ENCODE assay signal across 35 mouse cellular contexts in the genomic region with DNA sequence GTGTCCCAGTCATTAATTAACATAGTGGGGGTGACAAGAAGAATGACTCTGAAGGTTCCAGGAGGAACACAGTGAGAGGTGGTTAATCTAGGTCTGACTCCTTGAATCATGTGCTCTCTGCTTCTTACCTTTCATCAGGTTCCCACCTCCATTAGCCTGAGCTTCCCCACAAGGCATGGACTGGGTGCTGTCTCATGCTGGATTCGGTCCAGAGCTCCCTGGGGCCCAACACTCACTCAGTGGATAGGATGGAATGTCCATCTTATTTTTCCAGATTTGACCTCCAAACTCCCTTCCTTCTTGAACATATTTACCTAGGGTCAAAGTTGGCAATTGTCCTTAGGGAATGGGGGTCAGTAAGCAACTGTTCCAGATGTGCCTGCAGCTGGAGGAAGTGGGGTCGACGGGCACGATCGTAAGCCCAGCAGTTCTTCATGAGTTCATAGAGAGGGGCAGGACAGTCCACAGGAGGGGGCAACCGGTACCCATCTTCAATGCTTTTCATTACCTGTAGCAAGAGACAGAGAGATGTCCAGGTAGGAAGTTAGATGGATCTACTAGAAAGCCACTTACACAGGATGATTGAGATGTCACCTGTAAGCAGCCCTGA. TPM values are rescaled to one million over a fixed set of nuclear protein-coding genes. Genes with fewer than 3 reads are reported as not detected.
DNase-seq lines count a peak whose midpoint lies in the region; ATAC-seq and TF ChIP-seq lines count a peak whose summit lies in the region.
"Had no signal": no experiment of that assay in that cellular context is flagged by ENCODE, and none has a peak within 500 bp of the region (broad histone marks: within the 10 kb centered on the region; RNA-seq: fewer than 3 reads in every experiment).

No protein-coding gene starts in this region.

- H3K36me3 ChIP-seq in heart, embryonic 15.5 days: peaks cover 56% of the 10 kb centered on the region
- peaks cover 46% of the 10 kb centered on the region for H3K36me3 ChIP-seq in myocyte (ENCODE audit: control insufficient read depth, insufficient read depth)

- no peaks in the 10 kb centered on the region for H3K9me3 ChIP-seq in heart, embryonic 15.5 days (replicated peaks)
- H3K9me3 ChIP-seq: embryonic facial prominence, embryonic 12.5 days; forebrain, embryonic 13.5 days; limb, embryonic 13.5 days; midbrain, embryonic 13.5 days had no signal

- peak overlapping the region; percentile 79 for H3K27ac ChIP-seq in heart, embryonic 15.5 days
- H3K27ac ChIP-seq: embryonic facial prominence, embryonic 12.5 days; forebrain, embryonic 13.5 days; hindbrain, embryonic 14.5 days; limb, embryonic 13.5 days; liver, embryonic 14.5 days; midbrain, embryonic 13.5 days had no signal

- H3K4me3 ChIP-seq in heart, embryonic 15.5 days: no peak overlapping the region
- H3K4me3 ChIP-seq in myocyte: no peak overlapping the region
- H3K4me3 ChIP-seq: embryonic facial prominence, embryonic 12.5 days; erythroblast, embryonic 14.5 days; forebrain, embryonic 13.5 days; limb, embryonic 13.5 days; midbrain, embryonic 13.5 days had no signal

- intact Hi-C loops in heart, postnatal 36 days (cut with DNase I): no loop called here

- peak; percentile 94 for DNase-seq in heart, adult 11 months
- DNase-seq in heart, postnatal 36 days: no peak
- DNase-seq in heart, adult 18-20 months: no peak
- DNase-seq in ovary, postnatal 10 days (ENCODE audit: low spot score): peak; percentile 0
- DNase-seq in ovary, postnatal 36 days (ENCODE audit: low spot score): no peak
- no peak for DNase-seq in right cerebral cortex, postnatal 36 days (ENCODE audit: low spot score in 2 of 2)
- DNase-seq: adrenal gland, adult 2 months; cerebellum, adult 18-20 months; cerebellum, postnatal 25 days; kidney, adult 18-20 months; layer of hippocampus, adult 9-11 months; lung, postnatal 10 days; retina, postnatal 1 day; right cerebral cortex, postnatal 25 days; thymus, postnatal 36 days had no signal

- H3K27me3 ChIP-seq in heart, embryonic 15.5 days: no peaks in the 10 kb centered on the region
- no peaks in the 10 kb centered on the region for H3K27me3 ChIP-seq in myocyte (ENCODE audit: control insufficient read depth, insufficient read depth, insufficient read length)
- H3K27me3 ChIP-seq: embryonic facial prominence, embryonic 12.5 days; forebrain, embryonic 13.5 days; limb, embryonic 13.5 days; midbrain, embryonic 13.5 days had no signal

- no peak overlapping the region for H3ac ChIP-seq in myocyte (ENCODE audit: control insufficient read depth, insufficient read length)

- 87% methylated on average over 6 of the region's 6 CpGs for WGBS in heart, embryonic 15.5 days

- H3K9ac ChIP-seq in heart, embryonic 15.5 days: no peak overlapping the region
- H3K9ac ChIP-seq: embryonic facial prominence, embryonic 12.5 days; forebrain, embryonic 13.5 days; hindbrain, embryonic 14.5 days; limb, embryonic 13.5 days; liver, embryonic 14.5 days; midbrain, embryonic 13.5 days had no signal

- peaks cover 72% of the 10 kb centered on the region for H3K4me1 ChIP-seq in heart, embryonic 15.5 days (replicated peaks)
- H3K4me1 ChIP-seq: embryonic facial prominence, embryonic 12.5 days; forebrain, embryonic 13.5 days; midbrain, embryonic 13.5 days had no signal

- TF ChIP-seq POLR2A in myocyte (IDR thresholded peaks at IDR 0.05; ENCODE audit: insufficient read length, low read depth): peak; percentile 54

- H3K79me2 ChIP-seq in myocyte (ENCODE audit: control insufficient read depth, insufficient read depth): peaks cover 11% of the 10 kb centered on the region

- H3K4me2 ChIP-seq in heart, embryonic 15.5 days: no peak overlapping the region
- H3K4me2 ChIP-seq in myocyte (ENCODE audit: low read depth): no peak overlapping the region
- H3K4me2 ChIP-seq: embryonic facial prominence, embryonic 12.5 days; forebrain, embryonic 13.5 days; hindbrain, embryonic 14.5 days; limb, embryonic 13.5 days; midbrain, embryonic 13.5 days had no signal

- no peak for ATAC-seq in heart, embryonic 15.5 days (replicated peaks; ENCODE audit: insufficient number of reproducible peaks, insufficient read depth, low FRiP score, low read depth)
- ATAC-seq: forebrain, embryonic 13.5 days; inflammation-experienced regulatory T-cells, adult 6 months; midbrain, embryonic 13.5 days had no signal

TF ChIP-seq in myocyte, 11 proteins besides CTCF, POLR2A, EP300 and RAD21:
- TF ChIP-seq MYOD1 (IDR thresholded peaks at IDR 0.05; ENCODE audit: control insufficient read depth in 1 of 3, insufficient read length in 2 of 3, low read depth in 2 of 3) (no peak), POLR2AphosphoS2 (IDR thresholded peaks at IDR 0.05; ENCODE audit: insufficient read length, low read depth) (peak; percentile 69)

RNA-seq across cellular contexts. Expression of a gene that starts 10.9 kb away (rescaled TPM):
- total RNA-seq in heart, postnatal 36 days (2021): 10 to 100 TPM; 57.9 to 62.6 TPM
- polyA plus RNA-seq in heart, embryonic 15.5 days (2015; fragmentation: Nextera tagmentation; extraction: Ambion mirVana): 136 and 173 TPM in 2 replicates
- 10 to 100 TPM; 50.2 to 51.8 TPM for total RNA-seq in heart, adult 18-20 months (2021)
- polyA plus RNA-seq in myocyte (2012; fragmentation: generic; extraction: Trizol): 467 TPM

RNA-seq across cellular contexts. Expression of a gene that starts 12.7 kb away (rescaled TPM):
- total RNA-seq in heart, postnatal 36 days (2021): under 1 TPM; 0.16 to 0.33 TPM
- 2.2 and 4.3 TPM in 2 replicates for polyA plus RNA-seq in heart, embryonic 15.5 days (2015; fragmentation: Nextera tagmentation; extraction: Ambion mirVana)
- total RNA-seq in heart, adult 18-20 months (2021): under 1 TPM; 0.20 to 0.26 TPM
- polyA plus RNA-seq in myocyte (2012; fragmentation: generic; extraction: Trizol): 6.3 TPM
- total RNA-seq: megakaryocyte, adult 5-6 weeks; monocyte, adult 5-6 weeks had no signal

RNA-seq across cellular contexts. Expression of a gene that starts 35.9 kb away (rescaled TPM):
- under 1 TPM; 0.54 to 0.89 TPM for total RNA-seq in heart, postnatal 36 days (2021)
- 0.10 and 0.24 TPM in 2 replicates for polyA plus RNA-seq in heart, embryonic 15.5 days (2015; fragmentation: Nextera tagmentation; extraction: Ambion mirVana)
- under 1 TPM; 0.35 to 0.44 TPM for total RNA-seq in heart, adult 18-20 months (2021)
- 4.2 TPM for polyA plus RNA-seq in myocyte (2012; fragmentation: generic; extraction: Trizol)
- total RNA-seq: megakaryocyte, adult 5-6 weeks; monocyte, adult 5-6 weeks had no signal
- polyA plus RNA-seq: erythroblast, embryonic 14.5 days; inflammation-experienced regulatory T-cells, adult 6 months; kidney, postnatal 0 days had no signal

RNA-seq across cellular contexts. Expression of a gene that starts 39.7 kb away (rescaled TPM):
- total RNA-seq in heart, postnatal 36 days (2021): not detected
- not detected in 2 replicates for polyA plus RNA-seq in heart, embryonic 15.5 days (2015; fragmentation: Nextera tagmentation; extraction: Ambion mirVana)
- total RNA-seq in heart, adult 18-20 months (2021): not detected
- polyA plus RNA-seq in myocyte (2012; fragmentation: generic; extraction: Trizol): not detected
- total RNA-seq: ES-E14; gastrocnemius, adult 18-20 months; left cerebral cortex, adult 18-20 months; left cerebral cortex, postnatal 25 days had no signal
- polyA plus RNA-seq: embryonic facial prominence, embryonic 12.5 days; erythroblast, embryonic 14.5 days; forebrain, embryonic 13.5 days; hindbrain, embryonic 14.5 days; inflammation-experienced regulatory T-cells, adult 6 months; kidney, postnatal 0 days; limb, embryonic 13.5 days; liver, embryonic 14.5 days; midbrain, embryonic 13.5 days; neural tube, embryonic 11.5 days had no signal

RNA-seq across cellular contexts. Expression of a gene that starts 44.9 kb away (rescaled TPM):
- total RNA-seq in heart, postnatal 36 days (2021): under 1 TPM in 1 of 2 experiments, not detected in 1; 0.24 TPM
- not detected in 2 replicates for polyA plus RNA-seq in heart, embryonic 15.5 days (2015; fragmentation: Nextera tagmentation; extraction: Ambion mirVana)
- not detected for total RNA-seq in heart, adult 18-20 months (2021)
- not detected for polyA plus RNA-seq in myocyte (2012; fragmentation: generic; extraction: Trizol)
- total RNA-seq: ES-E14; gastrocnemius, adult 18-20 months; left cerebral cortex, adult 18-20 months; left cerebral cortex, postnatal 25 days; monocyte, adult 5-6 weeks had no signal
- polyA plus RNA-seq: adrenal gland, adult 2 months; embryonic facial prominence, embryonic 12.5 days; erythroblast, embryonic 14.5 days; forebrain, embryonic 13.5 days; gonadal fat pad, adult 2 months; hindbrain, embryonic 14.5 days; inflammation-experienced regulatory T-cells, adult 6 months; kidney, postnatal 0 days; large intestine, adult 2 months; limb, embryonic 13.5 days; liver, embryonic 14.5 days; midbrain, embryonic 13.5 days; neural tube, embryonic 11.5 days had no signal

Comparison
In these comparisons a context has a peak if more than half of its experiments do, and no peak if none do; other contexts are left out.
1. DNase-seq: peak in heart, adult 11 months (single experiment) and ovary, postnatal 10 days (single experiment); none in heart, postnatal 36 days (0 of 2), heart, adult 18-20 months (0 of 2), ovary, postnatal 36 days (single experiment) and right cerebral cortex, postnatal 36 days (0 of 2).